9 mouse cellular contexts compared by ENCODE assay signal in the genomic region with DNA sequence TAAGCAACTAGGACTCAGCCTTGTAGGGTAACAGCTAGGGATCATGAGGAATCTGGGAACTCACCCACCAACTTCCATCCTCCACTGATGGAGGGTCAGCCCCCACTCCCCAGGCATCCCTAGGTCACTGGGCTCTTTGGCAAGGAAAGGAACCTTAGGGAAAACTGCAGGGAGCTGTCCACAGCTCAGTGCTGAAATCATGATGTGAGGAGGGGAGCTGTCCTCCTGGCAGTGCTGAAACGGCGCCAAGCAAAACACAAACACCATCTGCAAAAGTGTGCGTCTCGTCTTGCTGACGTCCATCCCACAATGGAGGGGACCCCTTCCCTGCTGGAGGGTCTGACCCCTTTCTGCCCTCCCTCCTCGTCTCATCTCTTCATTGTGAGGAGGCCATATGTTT.
A peak's percentile ranks its signal among the peaks of the same experiment; 100 is the strongest.
DNase-seq lines count a peak whose midpoint lies in the region; ATAC-seq and TF ChIP-seq lines count a peak whose summit lies in the region.
"Had no signal": no experiment of that assay in that cellular context is flagged by ENCODE, and none has a peak within 500 bp of the region (broad histone marks: within the 10 kb centered on the region; RNA-seq: fewer than 3 reads in every experiment).

No protein-coding gene starts in this region.

- no peaks in the 10 kb centered on the region for H3K27me3 ChIP-seq in forebrain, embryonic 11.5 days (ENCODE audit: control insufficient read depth, insufficient read depth, low read length)
- H3K27me3 ChIP-seq in forebrain, postnatal 0 days (ENCODE audit: insufficient read depth, low read length): no peaks in the 10 kb centered on the region
- no peaks in the 10 kb centered on the region for H3K27me3 ChIP-seq in thymus, adult 2 months (ENCODE audit: control insufficient read depth, insufficient read depth, low read length)
- H3K27me3 ChIP-seq in lung, embryonic 14.5 days (ENCODE audit: insufficient read depth, low read length): no peaks in the 10 kb centered on the region
- H3K27me3 ChIP-seq: limb, embryonic 13.5 days had no signal

- no peaks in the 10 kb centered on the region for H3K4me1 ChIP-seq in forebrain, embryonic 11.5 days (replicated peaks; ENCODE audit: control insufficient read depth, insufficient read depth, low read length)
- H3K4me1 ChIP-seq in forebrain, postnatal 0 days (ENCODE audit: insufficient read depth): no peaks in the 10 kb centered on the region
- no peaks in the 10 kb centered on the region for H3K4me1 ChIP-seq in thymus, adult 2 months (replicated peaks; ENCODE audit: control insufficient read depth, insufficient read depth, low read length)
- no peaks in the 10 kb centered on the region for H3K4me1 ChIP-seq in lung, embryonic 14.5 days (ENCODE audit: insufficient read depth)
- H3K4me1 ChIP-seq: limb, embryonic 13.5 days had no signal

- 29% methylated on average over 6 of the region's 6 CpGs for WGBS in forebrain, embryonic 11.5 days
- 14% methylated on average over 6 of the region's 6 CpGs for whole genome bisulfite sequencing in forebrain, postnatal 0 days
- 20% methylated on average over 6 of the region's 6 CpGs for WGBS in thymus, adult 2 months
- 19% methylated on average over 6 of the region's 6 CpGs for WGBS in lung, embryonic 14.5 days

- no peak overlapping the region for H3K27ac ChIP-seq in forebrain, embryonic 11.5 days (ENCODE audit: low read depth, low read length)
- H3K27ac ChIP-seq in forebrain, postnatal 0 days (ENCODE audit: low read depth, low read length): no peak overlapping the region
- H3K27ac ChIP-seq in thymus, adult 2 months (ENCODE audit: control insufficient read depth, insufficient read depth, low read length): no peak overlapping the region
- H3K27ac ChIP-seq in lung, embryonic 14.5 days (ENCODE audit: low read depth): no peak overlapping the region
- H3K27ac ChIP-seq: limb, embryonic 13.5 days had no signal

- H3K36me3 ChIP-seq in forebrain, embryonic 11.5 days (ENCODE audit: control insufficient read depth, insufficient read depth, low read length): no peaks in the 10 kb centered on the region
- H3K36me3 ChIP-seq in forebrain, postnatal 0 days (ENCODE audit: insufficient read depth): no peaks in the 10 kb centered on the region
- no peaks in the 10 kb centered on the region for H3K36me3 ChIP-seq in thymus, adult 2 months (ENCODE audit: control insufficient read depth, insufficient read depth, low read length)
- H3K36me3 ChIP-seq in lung, embryonic 14.5 days (ENCODE audit: insufficient read depth): no peaks in the 10 kb centered on the region
- H3K36me3 ChIP-seq: limb, embryonic 13.5 days had no signal

- H3K9ac ChIP-seq in forebrain, embryonic 11.5 days (ENCODE audit: low read length): no peak overlapping the region
- H3K9ac ChIP-seq in forebrain, postnatal 0 days: no peak overlapping the region
- H3K9ac ChIP-seq in lung, embryonic 14.5 days: no peak overlapping the region
- H3K9ac ChIP-seq: limb, embryonic 13.5 days had no signal

- no peaks in the 10 kb centered on the region; the same call in 1 of the 2 replicates for H3K9me3 ChIP-seq in forebrain, embryonic 11.5 days (ENCODE audit: control insufficient read depth, low read length)
- H3K9me3 ChIP-seq in forebrain, postnatal 0 days (ENCODE audit: low read length): no peaks in the 10 kb centered on the region
- no peaks in the 10 kb centered on the region for H3K9me3 ChIP-seq in lung, embryonic 14.5 days (ENCODE audit: low read depth, low read length)
- H3K9me3 ChIP-seq: limb, embryonic 13.5 days had no signal

- DNase-seq in forebrain, embryonic 11.5 days (ENCODE audit: low spot score): peak; percentile 84
- no peak for DNase-seq in forebrain, postnatal 0 days
- peak; percentile 25 for DNase-seq in thymus, adult 2 months
- no peak for DNase-seq in thymus, adult 18-20 months
- DNase-seq in gastrocnemius, postnatal 4 days (ENCODE audit: low spot score in 2 of 2): peak; percentile 47 to 72
- peak; percentile 91 for DNase-seq in lung, embryonic 14.5 days
- peak; percentile 35 for DNase-seq in thymus, postnatal 14 days
- no peak for DNase-seq in layer of hippocampus, postnatal 14 days (ENCODE audit: low spot score in 2 of 2)

- no peak for ATAC-seq in forebrain, embryonic 11.5 days (replicated peaks; ENCODE audit: low FRiP score)
- ATAC-seq in forebrain, postnatal 0 days: no peak
- ATAC-seq in lung, embryonic 14.5 days (ENCODE audit: insufficient read depth): no peak

- no peak for TF ChIP-seq CTCF in forebrain, postnatal 0 days (IDR thresholded peaks at IDR 0.05; ENCODE audit: low read depth)
- TF ChIP-seq CTCF in thymus, adult 2 months (IDR thresholded peaks at IDR 0.05; ENCODE audit: borderline replicate concordance, control insufficient read depth, extremely low read depth, insufficient read depth, low read length, poor library complexity): no peak
- TF ChIP-seq CTCF in lung, embryonic 14.5 days (IDR thresholded peaks at IDR 0.05; ENCODE audit: low read depth): no peak

- no peak overlapping the region for H3K4me3 ChIP-seq in forebrain, embryonic 11.5 days (ENCODE audit: low read depth, low read length)
- no peak overlapping the region for H3K4me3 ChIP-seq in forebrain, postnatal 0 days (ENCODE audit: low read depth, low read length)
- no peak overlapping the region for H3K4me3 ChIP-seq in thymus, adult 2 months (ENCODE audit: control insufficient read depth, insufficient read depth, low read length)
- no peak overlapping the region for H3K4me3 ChIP-seq in lung, embryonic 14.5 days (ENCODE audit: low read depth, low read length)
- H3K4me3 ChIP-seq: limb, embryonic 13.5 days had no signal

- no peak for TF ChIP-seq POLR2A in thymus, adult 2 months (IDR thresholded peaks at IDR 0.05; ENCODE audit: control insufficient read depth, extremely low read depth, insufficient read depth, low read length, poor library complexity)

- H3K4me2 ChIP-seq in forebrain, embryonic 11.5 days (ENCODE audit: low read depth, low read length, severe bottlenecking): no peak overlapping the region
- no peak overlapping the region for H3K4me2 ChIP-seq in forebrain, postnatal 0 days (ENCODE audit: low read depth)
- H3K4me2 ChIP-seq in lung, embryonic 14.5 days: no peak overlapping the region
- H3K4me2 ChIP-seq: limb, embryonic 13.5 days had no signal

Comparison
In these comparisons a context has a peak if more than half of its experiments do, and no peak if none do; other contexts are left out.
1. DNase-seq: peak in forebrain, embryonic 11.5 days (single experiment), thymus, adult 2 months (single experiment), gastrocnemius, postnatal 4 days (2 of 2), lung, embryonic 14.5 days (single experiment) and thymus, postnatal 14 days (single experiment); none in forebrain, postnatal 0 days (single experiment), thymus, adult 18-20 months (0 of 2) and layer of hippocampus, postnatal 14 days (0 of 2).